Mouse (Mus musculus) intestine, postnatal 0 days (tissue): ENCODE measurements around the gene Csgalnact2. TPM values are rescaled to one million over a fixed set of nuclear protein-coding genes. Genes with fewer than 3 reads are reported as not detected.

Experiments
- ATAC-seq: fragments of 200-750 bp; cut with Nextera tagmentation; 2 replicates; pipeline ENCODE4 v1.8.0; 2017; ENCODE audit warnings: mild to moderate bottlenecking, moderate TSS enrichment, moderate library complexity
- H3K27ac ChIP-seq: fragments of 300-500 bp; sonication (generic); 2 replicates; pipeline ENCODE4 v1.5.1; 2014; ENCODE audit warnings: mild to moderate bottlenecking, low read depth, low read length, moderate library complexity
- H3K27me3 ChIP-seq: fragments of 300-500 bp; sonication (generic); replicated peaks from 2 replicates; pipeline ENCODE4 v1.6.1; 2014; ENCODE audit warnings: low read length, mixed read lengths; ENCODE audit not compliant: control insufficient read depth, insufficient read depth
- H3K36me3 ChIP-seq: fragments of 300-500 bp; sonication (generic); 2 replicates; pipeline ENCODE4 v1.6.1; 2014; ENCODE audit warnings: mild to moderate bottlenecking, moderate library complexity; ENCODE audit not compliant: control insufficient read depth, insufficient read depth
- H3K4me1 ChIP-seq: fragments of 300-500 bp; sonication (generic); replicated peaks from 2 replicates; pipeline ENCODE4 v1.6.1; 2014; ENCODE audit warnings: antibody characterized with exemption, low read length, mixed read lengths; ENCODE audit not compliant: control insufficient read depth, insufficient read depth
- H3K4me2 ChIP-seq: fragments of 300-500 bp; sonication (generic); replicated peaks from 2 replicates; pipeline ENCODE4 v1.6.1; 2014; ENCODE audit warnings: low read depth, mild to moderate bottlenecking, moderate library complexity
- H3K4me3 ChIP-seq: fragments of 300-500 bp; sonication (generic); 2 replicates; pipeline ENCODE4 v1.5.1; 2014; ENCODE audit warnings: low read depth, low read length
- H3K9ac ChIP-seq: fragments of 300-500 bp; sonication (generic); 2 replicates; pipeline ENCODE4 v1.6.1; 2014; ENCODE audit warnings: mild to moderate bottlenecking, low read depth, low read length
- H3K9me3 ChIP-seq: fragments of 300-500 bp; sonication (generic); 2 replicates; pipeline ENCODE4 v1.6.1; 2016; ENCODE audit warnings: mixed run types; ENCODE audit not compliant: control insufficient read depth
- CTCF ChIP-seq: sonication (generic); IDR thresholded peaks from 2 replicates; pipeline ENCODE4 v1.5.1; 2016; ENCODE audit warnings: low read depth, mild to moderate bottlenecking, control low read depth, antibody characterized with exemption, moderate library complexity
- WGBS: fragments of 180-500 bp; shearing (Covaris S2); extraction: QIAGEN DNeasy Blood & Tissue Kit; methylation state at CpG from one replicate; pipeline ENCODE4 v1.1.7; 2014; 5-methylcytosine and 5-hydroxymethylcytosine counted together
- polyA plus RNA-seq: library from polyadenylated mRNA; unstranded; fragments of >200 nt; fragmentation: Nextera tagmentation; extraction: Ambion mirVana; gene quantifications from 2 replicates; pipeline ENCODE4 v1.2.1, GENCODE M21; 2015

Csgalnact2 gene
- polyA plus RNA-seq, 1 experiment from 2014 or later: 7.0 TPM

DNA sequence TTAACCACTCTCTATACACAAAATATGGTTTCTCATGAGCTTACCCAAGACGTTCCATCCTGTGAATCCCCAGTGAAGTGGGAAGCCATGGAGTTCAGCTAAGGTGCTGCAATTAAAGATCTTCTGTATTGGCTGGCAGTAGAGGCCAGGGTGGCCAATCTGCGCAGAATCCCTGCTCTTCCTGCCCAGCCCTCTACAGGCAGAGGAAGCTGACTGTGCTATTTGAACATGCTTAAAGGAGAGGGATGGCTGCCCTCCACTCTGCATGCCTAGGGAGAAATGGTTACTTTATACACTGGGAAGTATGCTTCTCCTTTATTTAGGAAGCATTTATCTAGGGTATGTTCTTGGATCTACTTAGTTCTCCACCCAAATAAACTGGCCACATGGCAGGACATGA, 11.6 kb upstream of the Csgalnact2 start:
- Histone ChIP-seq H3K36me3 (no peaks in the 10 kb centered on the region; the same call in 1 of the 2 replicates), H3K4me2 (no peak overlapping the region), H3K4me1 (no peaks in the 10 kb centered on the region), H3K9me3 (no peaks in the 10 kb centered on the region), H3K27ac (no peak overlapping the region), H3K27me3 (no peaks in the 10 kb centered on the region), H3K9ac (no peak overlapping the region), H3K4me3 (no peak overlapping the region)
- ATAC-seq: no peak
- TF ChIP-seq CTCF: no peak
- 79% methylated on average over 2 of the region's 2 CpGs for WGBS

DNA sequence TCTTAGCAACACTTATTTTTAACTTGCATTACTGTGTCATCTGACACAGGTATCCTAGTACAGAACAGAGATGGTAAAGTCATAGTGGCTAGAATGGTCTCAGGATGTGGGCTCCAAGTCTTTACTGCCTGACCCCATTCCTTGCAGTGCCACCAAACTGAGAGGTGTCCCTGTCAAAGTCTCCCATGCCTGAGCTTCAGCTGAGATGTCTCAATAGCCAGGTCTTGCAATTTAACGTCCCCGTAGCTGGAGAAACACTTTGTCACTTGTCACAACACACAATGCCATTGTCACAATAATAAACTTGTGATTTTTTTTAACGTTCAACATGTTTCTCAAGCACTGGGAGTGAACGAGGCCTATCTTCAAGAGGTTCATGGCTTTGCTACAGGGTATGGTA, 11.2 kb upstream of the Csgalnact2 start:
- Histone ChIP-seq H3K36me3 (no peaks in the 10 kb centered on the region; the same call in 1 of the 2 replicates), H3K27ac (no peak overlapping the region), H3K27me3 (no peaks in the 10 kb centered on the region), H3K4me1 (no peaks in the 10 kb centered on the region), H3K9me3 (no peaks in the 10 kb centered on the region), H3K4me2 (no peak overlapping the region), H3K9ac (no peak overlapping the region), H3K4me3 (no peak overlapping the region)
- WGBS: 83% methylated on average over 4 of the region's 4 CpGs
- TF ChIP-seq CTCF: no peak
- no peak for ATAC-seq

DNA sequence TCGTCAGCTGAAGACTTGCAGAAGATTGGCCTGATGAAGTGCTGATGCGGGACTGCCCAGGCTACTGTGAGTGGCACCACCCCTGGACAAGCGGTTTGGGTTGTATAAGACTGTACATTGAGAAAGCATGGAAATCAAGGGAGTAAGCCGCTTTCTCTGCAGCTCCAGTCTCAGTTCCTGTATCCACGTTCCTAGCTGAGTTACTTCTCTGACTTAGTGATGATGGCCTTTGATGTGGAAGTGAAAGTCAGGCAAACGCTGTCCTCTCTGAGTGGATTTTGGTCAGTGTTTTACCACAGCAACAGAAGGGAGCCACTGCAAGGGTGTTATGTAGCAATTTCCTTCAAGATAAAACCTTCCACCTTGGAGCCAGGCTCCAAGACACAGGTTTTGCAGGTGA, 2.0 kb upstream of the Csgalnact2 start:
- no peak for ATAC-seq
- no peak overlapping the region for H3K27ac ChIP-seq
- no peak overlapping the region for H3K9ac ChIP-seq
- H3K4me1 ChIP-seq: no peaks in the 10 kb centered on the region
- H3K27me3 ChIP-seq: 0 out of 2 replicates have a peak, but pooled peaks cover 3% of the 10 kb centered on the region
- H3K9me3 ChIP-seq: 0 out of 2 replicates have a peak, but pooled peaks cover 7% of the 10 kb centered on the region
- H3K4me3 ChIP-seq: no peak overlapping the region
- H3K36me3 ChIP-seq: no peaks in the 10 kb centered on the region
- 73% methylated on average over 6 of the region's 6 CpGs for WGBS
- H3K4me2 ChIP-seq: no peak overlapping the region
- no peak for TF ChIP-seq CTCF

DNA sequence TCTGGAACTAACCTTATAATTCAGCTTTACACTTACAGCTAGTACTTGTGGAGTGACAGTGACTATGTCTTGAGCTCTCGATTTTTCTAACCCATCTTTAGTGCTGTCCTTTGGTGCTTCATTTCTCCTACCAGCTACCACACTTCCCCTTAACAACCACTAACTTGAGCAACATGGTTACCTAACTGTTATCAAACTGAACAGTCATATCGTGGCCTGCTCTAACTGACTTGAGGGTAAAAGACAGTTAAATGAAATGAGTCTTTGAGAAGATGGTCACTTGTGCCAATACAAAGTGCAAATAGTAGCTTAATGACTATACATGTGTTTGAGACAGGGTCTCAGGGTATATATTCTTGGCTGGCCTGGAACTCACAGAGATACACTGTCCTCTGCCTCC, 1.8 kb downstream of the Csgalnact2 start:
- H3K36me3 ChIP-seq: no peaks in the 10 kb centered on the region
- TF ChIP-seq CTCF: no peak
- H3K4me3 ChIP-seq: no peak overlapping the region
- no peak overlapping the region for H3K4me2 ChIP-seq
- ATAC-seq: no peak
- 74% methylated on average over 2 of the region's 2 CpGs for WGBS
- H3K27me3 ChIP-seq: 0 out of 2 replicates have a peak, but pooled peaks cover 3% of the 10 kb centered on the region
- H3K4me1 ChIP-seq: no peaks in the 10 kb centered on the region
- H3K9me3 ChIP-seq: no peaks in the 10 kb centered on the region
- no peak overlapping the region for H3K27ac ChIP-seq
- H3K9ac ChIP-seq: no peak overlapping the region

DNA sequence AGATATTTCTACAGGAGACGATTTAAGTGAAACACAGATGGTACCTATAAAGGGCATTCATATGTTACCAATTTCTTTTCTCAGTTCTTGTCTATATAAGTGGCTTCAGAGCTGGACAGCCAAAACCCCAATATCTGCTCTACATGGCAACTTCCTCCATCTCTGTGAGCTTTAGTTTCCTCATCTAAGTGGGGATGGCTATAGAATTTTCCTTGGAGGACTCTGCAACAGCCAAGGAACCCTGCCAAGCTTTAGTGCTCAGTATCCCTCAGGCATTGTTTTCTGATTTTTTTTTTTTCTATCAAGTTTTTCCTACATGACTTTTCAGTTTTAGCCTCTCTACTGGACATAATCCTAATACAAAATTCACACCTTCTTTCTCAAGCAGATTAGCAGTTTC, 4.5 kb downstream of the Csgalnact2 start:
- TF ChIP-seq CTCF: no peak
- Histone ChIP-seq H3K9me3 (no peaks in the 10 kb centered on the region), H3K9ac (no peak overlapping the region), H3K36me3 (no peaks in the 10 kb centered on the region), H3K4me1 (no peaks in the 10 kb centered on the region), H3K4me2 (no peak overlapping the region), H3K27me3 (no peaks in the 10 kb centered on the region), H3K4me3 (no peak overlapping the region), H3K27ac (no peak overlapping the region)
- no peak for ATAC-seq
- WGBS: 91% methylated on average over 1 of the region's 1 CpGs

DNA sequence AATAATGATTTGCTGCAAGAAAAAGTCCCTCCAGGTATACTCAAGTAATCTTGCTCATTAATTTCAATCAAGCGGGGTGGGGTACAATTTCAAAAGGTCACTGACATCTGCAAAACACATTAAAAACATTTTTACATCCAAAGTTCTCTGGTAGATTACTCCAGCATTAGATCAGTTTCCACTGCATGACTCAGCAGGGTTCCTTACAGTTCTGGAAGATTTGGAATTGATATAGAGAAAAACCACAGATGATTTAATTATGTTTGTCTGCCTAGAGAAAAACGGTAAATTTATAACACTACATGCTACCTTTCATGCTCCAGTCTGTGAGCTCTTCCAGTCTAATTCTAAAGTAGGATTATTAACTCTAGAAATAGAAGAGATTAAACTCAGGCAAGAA, 8.9 kb downstream of the Csgalnact2 start:
- H3K9me3 ChIP-seq: no peaks in the 10 kb centered on the region
- H3K27me3 ChIP-seq: no peaks in the 10 kb centered on the region
- 75% methylated on average over 2 of the region's 2 CpGs for WGBS
- TF ChIP-seq CTCF: no peak
- H3K4me1 ChIP-seq: no peaks in the 10 kb centered on the region
- no peak overlapping the region for H3K27ac ChIP-seq
- no peak overlapping the region for H3K4me3 ChIP-seq
- H3K4me2 ChIP-seq: no peak overlapping the region
- H3K9ac ChIP-seq: no peak overlapping the region
- no peaks in the 10 kb centered on the region for H3K36me3 ChIP-seq
- no peak for ATAC-seq
